Mouse (Mus musculus) ES-Bruce4 (cell line): ENCODE results near the gene Slc8a1. TPM values are rescaled to one million over a fixed set of nuclear protein-coding genes. Genes with fewer than 3 reads are reported as not detected.

Experiments
- H3K27ac ChIP-seq: 2 replicates; pipeline ENCODE4 v1.5.1; 2012; ENCODE audit warnings: low read length, inconsistent platforms; ENCODE audit not compliant: insufficient read depth
- H3K27me3 ChIP-seq: 2 replicates; pipeline ENCODE4 v1.6.1; 2012; ENCODE audit warnings: mild to moderate bottlenecking, low read length, inconsistent platforms; ENCODE audit not compliant: control insufficient read depth, poor library complexity, insufficient read depth, severe bottlenecking
- H3K36me3 ChIP-seq: 2 replicates; pipeline ENCODE4 v1.6.1; 2012; ENCODE audit warnings: inconsistent platforms, mild to moderate bottlenecking, low read length, moderate library complexity; ENCODE audit not compliant: control insufficient read depth, poor library complexity, insufficient read depth, severe bottlenecking
- H3K4me1 ChIP-seq: one replicate; pipeline ENCODE4 v1.8.1; 2011; ENCODE audit warnings: low read length; ENCODE audit not compliant: control insufficient read depth, insufficient read depth
- H3K4me3 ChIP-seq: 2 replicates; pipeline ENCODE4 v1.5.1; 2011; ENCODE audit warnings: low read depth, mild to moderate bottlenecking, low read length
- H3K9ac ChIP-seq: 2 replicates; pipeline ENCODE4 v1.6.1; 2012; ENCODE audit warnings: low read depth, mild to moderate bottlenecking, inconsistent platforms; ENCODE audit not compliant: poor library complexity, severe bottlenecking
- H3K9me3 ChIP-seq: replicated peaks from 2 replicates; pipeline ENCODE4 v1.6.1; 2012; ENCODE audit warnings: mild to moderate bottlenecking, low read length, inconsistent platforms; ENCODE audit not compliant: control insufficient read depth, poor library complexity, insufficient read depth, severe bottlenecking
- CTCF ChIP-seq: IDR thresholded peaks from one replicate; pipeline ENCODE4 v1.8.1; 2011; ENCODE audit warnings: low read depth, low read length
- EP300 ChIP-seq: IDR thresholded peaks from 2 replicates; pipeline ENCODE4 v1.6.1; 2011; ENCODE audit warnings: low read depth, low read length; ENCODE audit not compliant: insufficient read depth
- POLR2A ChIP-seq: IDR thresholded peaks from one replicate; pipeline ENCODE4 v1.8.1; 2011; ENCODE audit warnings: low read length; ENCODE audit not compliant: insufficient read depth
- polyA plus RNA-seq: library from polyadenylated mRNA; stranded (reverse); fragments of >200 nt; gene quantifications from 2 replicates; pipeline ENCODE4 v1.2.4, GENCODE M21; 2011; ENCODE audit warnings: low read depth; ENCODE audit not compliant: missing spikeins, insufficient read depth, insufficient read length

Gene Slc8a1
- polyA plus RNA-seq, 1 experiment = 0.52 TPM

GRCm38 (mm10) chr17:81551856-81552635, 186.1 kb downstream of the Slc8a1 start:
- no peaks in the 10 kb centered on the region for H3K36me3 ChIP-seq
- H3K27ac ChIP-seq = no peak overlapping the region
- H3K4me1 ChIP-seq = no peaks in the 10 kb centered on the region
- TF ChIP-seq CTCF = no peak
- no peak for TF ChIP-seq EP300
- no peak for TF ChIP-seq POLR2A
- no peak overlapping the region for H3K4me3 ChIP-seq
- no peak overlapping the region for H3K9ac ChIP-seq
- no peaks in the 10 kb centered on the region for H3K27me3 ChIP-seq
- no peaks in the 10 kb centered on the region for H3K9me3 ChIP-seq

DNA sequence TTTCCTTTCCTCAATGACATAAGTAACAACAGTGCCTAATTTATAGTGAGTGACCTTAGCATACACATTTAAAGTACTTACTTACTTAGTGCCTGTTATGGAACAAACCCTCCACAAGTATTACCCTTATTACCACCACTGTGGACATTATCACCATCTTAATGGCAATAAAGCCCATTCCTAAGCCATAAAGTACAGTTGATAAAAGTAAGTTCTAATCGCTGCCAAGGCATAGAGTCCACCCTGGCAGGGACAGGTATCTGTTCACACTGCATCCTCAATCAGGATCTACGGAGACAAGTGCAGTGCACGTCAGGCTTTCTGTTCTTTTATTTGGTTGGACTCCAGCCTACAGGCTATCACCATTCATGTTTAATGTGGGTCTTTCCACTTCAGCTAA, 187.3 kb downstream of the Slc8a1 start:
- no peaks in the 10 kb centered on the region for H3K4me1 ChIP-seq
- H3K27ac ChIP-seq = no peak overlapping the region
- no peak overlapping the region for H3K4me3 ChIP-seq
- no peaks in the 10 kb centered on the region for H3K36me3 ChIP-seq
- no peak for TF ChIP-seq POLR2A
- TF ChIP-seq CTCF = no peak
- no peak for TF ChIP-seq EP300
- H3K27me3 ChIP-seq = no peaks in the 10 kb centered on the region
- H3K9me3 ChIP-seq = no peaks in the 10 kb centered on the region
- H3K9ac ChIP-seq = no peak overlapping the region

- Histone ChIP-seq H3K27ac (no peak overlapping the region), H3K4me3 (no peak overlapping the region), H3K36me3 (no peaks in the 10 kb centered on the region), H3K4me1 (no peaks in the 10 kb centered on the region), H3K27me3 (no peaks in the 10 kb centered on the region), H3K9ac (no peak overlapping the region), H3K9me3 (no peaks in the 10 kb centered on the region)
- TF ChIP-seq EP300 = no peak
Observed at GRCm38 (mm10) chr17:81548016-81548415, 190.2 kb downstream of the Slc8a1 start.

DNA sequence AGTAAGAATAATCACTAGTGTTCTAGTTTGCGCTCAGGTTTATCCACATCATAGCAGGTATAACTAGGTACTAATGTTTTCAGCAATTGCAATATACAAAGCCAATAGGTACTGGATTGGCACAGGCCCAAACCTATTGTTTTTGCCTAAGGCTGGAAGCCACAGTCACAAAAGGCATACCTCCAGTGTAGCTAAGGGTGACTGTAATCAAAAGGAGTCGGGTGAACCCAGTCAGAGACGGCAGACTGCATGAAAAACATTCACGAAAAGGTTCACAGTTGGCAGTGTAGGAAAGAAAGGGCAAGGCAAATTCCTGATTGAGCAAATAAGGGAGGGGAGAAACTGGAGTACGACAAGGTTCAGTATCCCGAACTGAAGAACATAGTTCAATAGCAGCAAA, 191.7 kb downstream of the Slc8a1 start:
- Histone ChIP-seq H3K27ac (no peak overlapping the region), H3K4me3 (no peak overlapping the region), H3K27me3 (no peaks in the 10 kb centered on the region), H3K9ac (no peak overlapping the region), H3K36me3 (no peaks in the 10 kb centered on the region), H3K4me1 (no peaks in the 10 kb centered on the region), H3K9me3 (no peaks in the 10 kb centered on the region)
- TF ChIP-seq CTCF (no peak), POLR2A (no peak)

- H3K36me3 ChIP-seq = no peaks in the 10 kb centered on the region
- no peak overlapping the region for H3K27ac ChIP-seq
- H3K9me3 ChIP-seq = no peaks in the 10 kb centered on the region
- TF ChIP-seq CTCF = no peak
- no peak for TF ChIP-seq POLR2A
- TF ChIP-seq EP300 = no peak
- H3K4me3 ChIP-seq = no peak overlapping the region
- no peaks in the 10 kb centered on the region for H3K27me3 ChIP-seq
- no peaks in the 10 kb centered on the region for H3K4me1 ChIP-seq
- no peak overlapping the region for H3K9ac ChIP-seq
Observed at GRCm38 (mm10) chr17:81546012-81546411, 192.2 kb downstream of the Slc8a1 start.

- no peaks in the 10 kb centered on the region for H3K9me3 ChIP-seq
- H3K27ac ChIP-seq = no peak overlapping the region
Observed at GRCm38 (mm10) chr17:81544926-81545325, 193.3 kb downstream of the Slc8a1 start.

More at GRCm38 (mm10) chr17:81544926-81545325, 193.3 kb downstream of the Slc8a1 start:
- no peaks in the 10 kb centered on the region for H3K4me1 ChIP-seq
- no peaks in the 10 kb centered on the region for H3K27me3 ChIP-seq
- H3K4me3 ChIP-seq = no peak overlapping the region
- TF ChIP-seq EP300 = no peak
- no peak for TF ChIP-seq CTCF
- no peak for TF ChIP-seq POLR2A
- H3K36me3 ChIP-seq = no peaks in the 10 kb centered on the region
- H3K9ac ChIP-seq = no peak overlapping the region
